Mouse (Mus musculus) G1E (cell line): ENCODE results near the gene Ttll3.

Experiments used
- CTCF ChIP-seq: IDR thresholded peaks from 2 replicates; pipeline ENCODE4 v1.5.1; 2012; ENCODE audit warnings: low read depth, low read length, inconsistent platforms, mixed read lengths
- GATA1 ChIP-seq: IDR thresholded peaks from 2 replicates; pipeline ENCODE4 v1.6.1; 2012; ENCODE audit warnings: borderline replicate concordance, low read length, inconsistent platforms, mixed read lengths

GRCm38 (mm10) chr6:113367574-113367973 lies 21.5 kb upstream of the Ttll3 start:
- TF ChIP-seq CTCF (no peak), GATA1 (no peak)
